Mouse (Mus musculus): ENCODE measurements around the gene Rbm44. TPM values are rescaled to one million over a fixed set of nuclear protein-coding genes. Genes with fewer than 3 reads are reported as not detected.
A peak's percentile ranks its signal among the peaks of the same experiment; 100 is the strongest.

Gene Rbm44
- polyA plus RNA-seq, 1 experiment from 2014 or later: 0.67 TPM

DNA sequence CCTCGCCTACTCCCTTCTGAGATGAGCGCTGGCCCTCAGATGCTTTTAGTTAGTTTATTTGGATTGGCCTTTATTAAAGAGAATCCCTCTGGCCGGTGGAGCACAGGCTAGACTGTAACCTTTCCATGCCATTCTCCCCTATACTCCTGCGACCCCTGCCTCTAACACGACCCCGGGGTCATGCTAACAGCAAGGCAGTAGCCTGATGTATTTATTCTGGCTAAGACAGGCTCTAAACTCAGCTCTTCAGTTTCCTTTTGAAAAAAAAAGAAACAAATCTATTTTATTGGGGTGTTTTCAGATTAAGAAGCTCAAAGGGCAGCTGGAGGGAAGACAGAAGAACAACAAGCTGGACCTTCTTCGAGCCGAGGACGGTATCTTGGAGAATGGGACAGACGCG lies 22.8 kb upstream of the Rbm44 start:
- Histone ChIP-seq H3K4me2 (replicated peaks) (no peak overlapping the region), H3K9me3 (no peaks in the 10 kb centered on the region), H3K27ac (no peak overlapping the region), H3K4me3 (replicated peaks) (no peak overlapping the region), H3K9ac (no peak overlapping the region), H3K36me3 (peaks cover 22% of the 10 kb centered on the region), H3K4me1 (replicated peaks) (no peaks in the 10 kb centered on the region), H3K27me3 (replicated peaks) (no peaks in the 10 kb centered on the region)
- 68% methylated on average over 11 of the region's 11 CpGs for WGBS
- no peak for ATAC-seq

GRCm38 (mm10) chr1:91123004-91123403 lies 21.9 kb upstream of the Rbm44 start:
- no peak overlapping the region for H3K27ac ChIP-seq
- peaks cover 24% of the 10 kb centered on the region for H3K36me3 ChIP-seq
- ATAC-seq: no peak
- no peak overlapping the region for H3K9ac ChIP-seq
- H3K4me2 ChIP-seq (replicated peaks): no peak overlapping the region
- H3K9me3 ChIP-seq: no peaks in the 10 kb centered on the region
- no peak overlapping the region for H3K4me3 ChIP-seq (replicated peaks)
- no peaks in the 10 kb centered on the region for H3K27me3 ChIP-seq (replicated peaks)
- H3K4me1 ChIP-seq (replicated peaks): no peaks in the 10 kb centered on the region
- 88% methylated on average over 5 of the region's 5 CpGs for WGBS

DNA sequence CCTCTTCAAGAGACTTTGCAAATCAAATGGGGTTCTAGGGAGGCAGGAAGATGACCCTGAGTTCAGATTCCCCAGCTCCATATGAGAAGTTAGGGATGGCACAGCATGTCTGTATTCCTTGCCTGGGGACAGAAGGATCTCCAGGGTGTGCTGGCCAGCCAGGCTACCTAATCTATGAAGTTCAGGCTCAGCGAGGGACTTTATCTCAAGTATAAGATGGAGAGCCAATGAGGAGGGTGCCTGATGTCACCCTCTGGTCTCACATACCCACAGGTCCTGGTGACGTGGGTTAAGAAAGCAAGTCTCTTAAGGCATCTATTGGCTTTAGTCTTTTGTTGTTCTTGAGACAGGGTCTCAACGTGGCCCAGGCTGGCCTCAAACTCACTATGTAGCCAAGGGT lies 21.4 kb upstream of the Rbm44 start:
- ATAC-seq: no peak
- Histone ChIP-seq H3K36me3 (peaks cover 28% of the 10 kb centered on the region), H3K4me3 (replicated peaks) (no peak overlapping the region), H3K4me1 (replicated peaks) (no peaks in the 10 kb centered on the region), H3K9ac (no peak overlapping the region), H3K27me3 (replicated peaks) (no peaks in the 10 kb centered on the region), H3K27ac (no peak overlapping the region), H3K9me3 (no peaks in the 10 kb centered on the region), H3K4me2 (replicated peaks) (no peak overlapping the region)
- 90% methylated on average over 3 of the region's 3 CpGs for WGBS

GRCm38 (mm10) chr1:91128849-91129248 lies 16.0 kb upstream of the Rbm44 start:
- Histone ChIP-seq H3K4me1 (replicated peaks) (no peaks in the 10 kb centered on the region), H3K9ac (no peak overlapping the region), H3K4me2 (replicated peaks) (no peak overlapping the region), H3K27ac (no peak overlapping the region), H3K36me3 (peaks cover 24% of the 10 kb centered on the region), H3K4me3 (replicated peaks) (no peak overlapping the region), H3K27me3 (replicated peaks) (no peaks in the 10 kb centered on the region), H3K9me3 (no peaks in the 10 kb centered on the region)
- 91% methylated on average over 4 of the region's 4 CpGs for WGBS
- ATAC-seq: no peak

- WGBS: 71% methylated on average over 2 of the region's 2 CpGs
- Histone ChIP-seq H3K4me2 (replicated peaks) (no peak overlapping the region), H3K27ac (no peak overlapping the region), H3K9me3 (no peaks in the 10 kb centered on the region), H3K9ac (no peak overlapping the region), H3K4me3 (replicated peaks) (no peak overlapping the region), H3K4me1 (replicated peaks) (no peaks in the 10 kb centered on the region), H3K36me3 (no peaks in the 10 kb centered on the region), H3K27me3 (replicated peaks) (no peaks in the 10 kb centered on the region)
- ATAC-seq: no peak
Measured at GRCm38 (mm10) chr1:91137036-91137435, 7.9 kb upstream of the Rbm44 start.

GRCm38 (mm10) chr1:91151509-91151908 lies 6.6 kb downstream of the Rbm44 start:
- no peaks in the 10 kb centered on the region for H3K9me3 ChIP-seq
- H3K9ac ChIP-seq: no peak overlapping the region
- 66% methylated on average over 2 of the region's 2 CpGs for WGBS

GRCm38 (mm10) chr1:91166798-91167197 lies 21.9 kb downstream of the Rbm44 start:
- 74% methylated on average over 6 of the region's 6 CpGs for WGBS
- ATAC-seq: no peak
- H3K4me3 ChIP-seq (replicated peaks): no peak overlapping the region
- H3K4me1 ChIP-seq (replicated peaks): no peaks in the 10 kb centered on the region
- H3K36me3 ChIP-seq: no peaks in the 10 kb centered on the region
- H3K9ac ChIP-seq: no peak overlapping the region
- no peak overlapping the region for H3K4me2 ChIP-seq (replicated peaks)
- H3K9me3 ChIP-seq: no peaks in the 10 kb centered on the region
- no peak overlapping the region for H3K27ac ChIP-seq
- H3K27me3 ChIP-seq (replicated peaks): no peaks in the 10 kb centered on the region

More at GRCm38 (mm10) chr1:91151509-91151908, 6.6 kb downstream of the Rbm44 start:
- Histone ChIP-seq H3K4me1 (replicated peaks) (no peaks in the 10 kb centered on the region), H3K4me2 (replicated peaks) (no peak overlapping the region), H3K4me3 (replicated peaks) (no peak overlapping the region), H3K27me3 (replicated peaks) (no peaks in the 10 kb centered on the region), H3K27ac (no peak overlapping the region), H3K36me3 (no peaks in the 10 kb centered on the region)
- no peak for ATAC-seq

DNA sequence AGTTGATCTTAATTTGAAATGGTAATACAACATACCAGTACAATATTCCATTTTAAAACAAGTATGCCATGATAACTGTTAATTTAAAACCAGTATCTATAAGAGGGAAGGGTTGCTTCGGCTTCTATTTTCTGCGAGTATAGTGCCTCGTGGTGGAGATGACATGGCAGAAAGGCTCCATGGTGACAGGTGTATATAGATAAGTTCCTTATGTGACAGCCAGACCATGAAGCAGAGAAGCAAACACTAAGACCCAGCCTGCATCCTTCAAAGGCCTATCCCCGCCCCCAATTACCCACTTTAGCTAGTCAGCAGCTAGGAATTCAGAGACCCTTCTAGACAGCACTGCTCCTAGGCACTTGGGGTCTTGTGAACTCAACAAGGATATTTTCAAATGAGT lies 24.3 kb downstream of the Rbm44 start:
- no peaks in the 10 kb centered on the region for H3K27me3 ChIP-seq (replicated peaks)
- no peaks in the 10 kb centered on the region for H3K36me3 ChIP-seq
- WGBS: 79% methylated on average over 4 of the region's 4 CpGs
- H3K4me2 ChIP-seq (replicated peaks): no peak overlapping the region
- ATAC-seq: no peak
- no peak overlapping the region for H3K9ac ChIP-seq
- H3K4me3 ChIP-seq (replicated peaks): no peak overlapping the region
- H3K9me3 ChIP-seq: no peaks in the 10 kb centered on the region
- H3K4me1 ChIP-seq (replicated peaks): no peaks in the 10 kb centered on the region
- no peak overlapping the region for H3K27ac ChIP-seq

DNA sequence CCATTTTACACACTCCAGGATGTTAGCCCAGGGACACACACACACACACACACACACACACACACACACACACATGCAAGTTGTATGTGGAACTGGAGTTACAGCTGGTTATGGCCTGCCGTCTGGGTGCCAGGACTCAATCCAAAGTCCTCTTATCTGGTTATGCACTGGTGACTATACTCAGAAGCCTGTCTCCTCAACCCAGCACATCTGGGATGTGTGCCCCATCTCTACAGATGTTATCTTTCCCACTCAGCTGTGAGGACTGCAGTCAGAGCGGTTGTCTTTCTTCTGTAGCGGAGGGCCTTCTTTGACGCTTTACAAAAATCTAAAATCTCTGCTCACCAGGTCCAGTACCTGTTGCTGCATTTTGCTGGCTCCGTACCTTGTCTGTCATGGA lies 29.9 kb downstream of the Rbm44 start:
- ATAC-seq: no peak
- 91% methylated on average over 5 of the region's 5 CpGs for WGBS
- H3K4me1 ChIP-seq (replicated peaks): peaks cover 7% of the 10 kb centered on the region
- H3K4me2 ChIP-seq (replicated peaks): no peak overlapping the region
- H3K9ac ChIP-seq: no peak overlapping the region
- no peak overlapping the region for H3K4me3 ChIP-seq (replicated peaks)
- peaks cover 6% of the 10 kb centered on the region; the same call in 1 of the 2 replicates for H3K27me3 ChIP-seq (replicated peaks)
- H3K27ac ChIP-seq: no peak overlapping the region
- H3K9me3 ChIP-seq: no peaks in the 10 kb centered on the region
- no peaks in the 10 kb centered on the region for H3K36me3 ChIP-seq

GRCm38 (mm10) chr1:91176026-91176425 lies 31.1 kb downstream of the Rbm44 start:
- ATAC-seq: no peak
- WGBS: 51% methylated on average over 3 of the region's 3 CpGs
- Histone ChIP-seq H3K36me3 (no peaks in the 10 kb centered on the region), H3K4me3 (replicated peaks) (no peak overlapping the region), H3K4me1 (replicated peaks) (peaks cover 18% of the 10 kb centered on the region), H3K4me2 (replicated peaks) (no peak overlapping the region), H3K27ac (no peak overlapping the region), H3K9ac (no peak overlapping the region), H3K9me3 (no peaks in the 10 kb centered on the region), H3K27me3 (replicated peaks) (peaks cover 15% of the 10 kb centered on the region; the same call in 1 of the 2 replicates)

DNA sequence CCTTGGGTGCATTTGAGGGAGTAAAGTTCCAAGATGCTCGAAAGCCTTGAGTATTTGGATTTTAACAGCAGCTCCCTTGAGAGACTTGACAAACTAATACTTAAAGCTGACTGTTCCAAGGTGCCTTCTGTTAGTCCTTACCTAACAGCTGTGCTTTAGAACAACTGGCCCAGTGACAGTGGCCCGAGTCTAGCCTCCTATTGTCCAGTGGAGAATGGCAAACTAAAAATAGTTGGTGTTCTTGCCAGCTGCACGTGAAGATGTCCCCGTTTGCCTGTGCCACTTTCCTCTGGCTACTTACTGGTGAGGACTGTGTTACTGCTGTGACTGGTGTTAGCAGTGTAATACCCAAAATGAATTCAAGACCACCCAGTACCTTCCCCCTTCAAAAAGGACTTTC lies 32.0 kb downstream of the Rbm44 start:
- no peak for ATAC-seq
- Histone ChIP-seq H3K9ac (no peak overlapping the region), H3K27ac (no peak overlapping the region), H3K27me3 (replicated peaks) (peaks cover 15% of the 10 kb centered on the region; the same call in 1 of the 2 replicates), H3K36me3 (no peaks in the 10 kb centered on the region), H3K9me3 (no peaks in the 10 kb centered on the region), H3K4me2 (replicated peaks) (no peak overlapping the region), H3K4me3 (replicated peaks) (no peak overlapping the region), H3K4me1 (replicated peaks) (peaks cover 26% of the 10 kb centered on the region)
- 80% methylated on average over 4 of the region's 4 CpGs for WGBS

- peak; percentile 71 for ATAC-seq
- Histone ChIP-seq H3K4me2 (replicated peaks) (peak overlapping the region; percentile 90; the same call in 1 of the 2 replicates), H3K27ac (no peak overlapping the region), H3K27me3 (replicated peaks) (peaks cover 15% of the 10 kb centered on the region; the same call in 1 of the 2 replicates), H3K9me3 (no peaks in the 10 kb centered on the region), H3K4me3 (replicated peaks) (no peak overlapping the region), H3K9ac (no peak overlapping the region), H3K36me3 (no peaks in the 10 kb centered on the region), H3K4me1 (replicated peaks) (peaks cover 32% of the 10 kb centered on the region)
- 33% methylated on average over 5 of the region's 5 CpGs for WGBS
Measured at GRCm38 (mm10) chr1:91179086-91179485, 34.2 kb downstream of the Rbm44 start.

DNA sequence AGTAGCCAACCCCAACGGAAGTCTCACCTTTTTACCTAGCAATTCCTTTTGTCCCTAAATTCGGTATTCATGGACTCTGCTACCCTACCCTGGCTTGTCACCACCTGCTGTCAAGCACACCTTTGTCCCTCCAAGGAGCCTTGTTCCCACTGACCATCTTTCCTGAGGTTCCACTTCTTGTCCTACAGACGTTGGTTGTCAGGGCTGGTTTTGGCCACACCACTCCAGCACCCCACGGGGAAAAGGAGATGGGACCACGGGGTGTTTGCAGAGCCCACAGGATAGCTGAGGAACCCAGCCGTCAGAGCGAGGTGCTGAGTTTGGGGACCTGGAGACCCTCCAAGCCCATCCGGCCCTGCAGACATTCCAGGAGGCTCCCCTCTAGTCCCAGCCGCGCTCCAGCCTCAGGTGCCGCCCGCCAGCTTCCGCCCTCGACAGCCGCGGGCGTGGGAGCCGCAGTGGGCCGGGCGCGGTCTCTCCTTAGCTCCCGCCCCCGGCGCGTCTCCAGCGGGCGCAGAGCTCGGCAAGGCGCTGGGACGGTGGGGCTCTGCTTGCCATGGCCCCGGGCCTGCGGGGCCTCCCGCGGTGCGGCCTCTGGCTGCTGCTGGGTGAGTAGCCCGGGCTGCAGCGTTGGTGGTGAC lies 34.8 kb downstream of the Rbm44 start, which contains the start of gene Ramp1:
Gene Ramp1 (plus strand): TSS at position 290 of the 641 bp plus-strand sequence.
- H3K4me1 ChIP-seq (replicated peaks): peaks cover 32% of the 10 kb centered on the region
- peak; percentile 72 for ATAC-seq
- peak within 1 kb of the TSS; percentile 59 for H3K9ac ChIP-seq
- H3K9me3 ChIP-seq: no peaks in the 10 kb centered on the region
- H3K4me3 ChIP-seq (replicated peaks): peak within 1 kb of the TSS; percentile 47
- H3K4me2 ChIP-seq (replicated peaks): peak within 1 kb of the TSS; percentile 90
- H3K36me3 ChIP-seq: no peaks in the 10 kb centered on the region
- no peak within 1 kb of the TSS for H3K27ac ChIP-seq
- peaks cover 15% of the 10 kb centered on the region; the same call in 1 of the 2 replicates for H3K27me3 ChIP-seq (replicated peaks)
- 3% methylated on average over 37 of the region's 37 CpGs for WGBS
